ENCODE assay signal across 19 mouse cellular contexts in genomic region chr5:111229671-111230070, GRCm38 (mm10).
DNase-seq lines count a peak whose midpoint lies in the region; ATAC-seq and TF ChIP-seq lines count a peak whose summit lies in the region.
"Had no signal": no experiment of that assay in that cellular context is flagged by ENCODE, and none has a peak within 500 bp of the region (broad histone marks: within the 10 kb centered on the region; RNA-seq: fewer than 3 reads in every experiment).

No protein-coding gene starts in this region.

- DNase-seq in forebrain, postnatal 0 days: no peak
- no peak for DNase-seq in forebrain, embryonic 11.5 days (ENCODE audit: low spot score)
- no peak for DNase-seq in kidney, postnatal 4 days
- DNase-seq in 416B (ENCODE audit: low read depth): peak; percentile 28
- no peak for DNase-seq in cerebellum, adult 11 months
- DNase-seq in layer of hippocampus, adult 2 months (ENCODE audit: low spot score in 2 of 2): no peak
- DNase-seq: cerebellum, postnatal 25 days; gastrocnemius, postnatal 25 days; kidney, postnatal 14 days; layer of hippocampus, postnatal 36 days; liver; right cerebral cortex, postnatal 14 days; thymus, adult 2 months had no signal

- 71% methylated on average over 3 of the region's 3 CpGs for WGBS in forebrain, postnatal 0 days
- 66% methylated on average over 3 of the region's 3 CpGs for WGBS in forebrain, embryonic 11.5 days
- WGBS in kidney, embryonic 15.5 days: 42% methylated on average over 3 of the region's 3 CpGs
- 51% methylated on average over 3 of the region's 3 CpGs for WGBS in hindbrain, embryonic 15.5 days

- H3K4me2 ChIP-seq in forebrain, postnatal 0 days (ENCODE audit: low read depth): no peak overlapping the region
- no peak overlapping the region for H3K4me2 ChIP-seq in forebrain, embryonic 11.5 days (ENCODE audit: low read depth, low read length, severe bottlenecking)
- no peak overlapping the region for H3K4me2 ChIP-seq in kidney, embryonic 15.5 days
- no peak overlapping the region for H3K4me2 ChIP-seq in hindbrain, embryonic 15.5 days
- H3K4me2 ChIP-seq: embryonic facial prominence, embryonic 12.5 days had no signal

- H3K9me3 ChIP-seq in forebrain, postnatal 0 days (ENCODE audit: low read length): no peaks in the 10 kb centered on the region
- no peaks in the 10 kb centered on the region for H3K9me3 ChIP-seq in forebrain, embryonic 11.5 days (ENCODE audit: control insufficient read depth, low read length)
- H3K9me3 ChIP-seq in kidney, embryonic 15.5 days (replicated peaks): no peaks in the 10 kb centered on the region
- H3K9me3 ChIP-seq in hindbrain, embryonic 15.5 days: no peaks in the 10 kb centered on the region
- H3K9me3 ChIP-seq: embryonic facial prominence, embryonic 12.5 days; G1E had no signal

- TF ChIP-seq CTCF in forebrain, postnatal 0 days (IDR thresholded peaks at IDR 0.05; ENCODE audit: low read depth): no peak
- TF ChIP-seq CTCF in layer of hippocampus, adult 2 months (conservative IDR thresholded peaks at IDR 0.05): no peak

- no peak overlapping the region for H3K4me3 ChIP-seq in forebrain, postnatal 0 days (ENCODE audit: low read depth, low read length)
- no peak overlapping the region for H3K4me3 ChIP-seq in forebrain, embryonic 11.5 days (ENCODE audit: low read depth, low read length)
- no peak overlapping the region for H3K4me3 ChIP-seq in kidney, embryonic 15.5 days (replicated peaks)
- no peak overlapping the region for H3K4me3 ChIP-seq in hindbrain, embryonic 15.5 days
- H3K4me3 ChIP-seq in layer of hippocampus, adult 2 months: no peak overlapping the region
- H3K4me3 ChIP-seq: embryonic facial prominence, embryonic 12.5 days had no signal

- H3K36me3 ChIP-seq in forebrain, postnatal 0 days (ENCODE audit: insufficient read depth): peaks cover 63% of the 10 kb centered on the region
- H3K36me3 ChIP-seq in forebrain, embryonic 11.5 days (ENCODE audit: control insufficient read depth, insufficient read depth, low read length): no peaks in the 10 kb centered on the region; the same call in 1 of the 2 replicates
- H3K36me3 ChIP-seq in kidney, embryonic 15.5 days: peaks cover 43% of the 10 kb centered on the region
- peaks cover 9% of the 10 kb centered on the region for H3K36me3 ChIP-seq in hindbrain, embryonic 15.5 days
- H3K36me3 ChIP-seq: G1E had no signal

- no peaks in the 10 kb centered on the region for H3K27me3 ChIP-seq in forebrain, postnatal 0 days (ENCODE audit: insufficient read depth, low read length)
- H3K27me3 ChIP-seq in forebrain, embryonic 11.5 days (ENCODE audit: control insufficient read depth, insufficient read depth, low read length): no peaks in the 10 kb centered on the region
- H3K27me3 ChIP-seq in kidney, embryonic 15.5 days: no peaks in the 10 kb centered on the region
- no peaks in the 10 kb centered on the region for H3K27me3 ChIP-seq in hindbrain, embryonic 15.5 days
- H3K27me3 ChIP-seq: embryonic facial prominence, embryonic 12.5 days had no signal

- ATAC-seq in forebrain, postnatal 0 days: peak; percentile 16; the same call in 1 of the 2 replicates
- no peak for ATAC-seq in forebrain, embryonic 11.5 days (replicated peaks; ENCODE audit: low FRiP score)
- ATAC-seq in kidney, embryonic 15.5 days (replicated peaks; ENCODE audit: low FRiP score): no peak
- no peak for ATAC-seq in hindbrain, embryonic 15.5 days (ENCODE audit: low FRiP score, low read depth)
- ATAC-seq: forebrain, embryonic 16.5 days; lung, postnatal 0 days had no signal

- no peaks in the 10 kb centered on the region for H3K4me1 ChIP-seq in forebrain, postnatal 0 days (ENCODE audit: insufficient read depth)
- peaks cover 15% of the 10 kb centered on the region for H3K4me1 ChIP-seq in forebrain, embryonic 11.5 days (replicated peaks; ENCODE audit: control insufficient read depth, insufficient read depth, low read length)
- H3K4me1 ChIP-seq in kidney, embryonic 15.5 days: peaks cover 76% of the 10 kb centered on the region
- peaks cover 67% of the 10 kb centered on the region for H3K4me1 ChIP-seq in hindbrain, embryonic 15.5 days (replicated peaks)

- no peak overlapping the region for H3K27ac ChIP-seq in forebrain, postnatal 0 days (ENCODE audit: low read depth, low read length)
- no peak overlapping the region for H3K27ac ChIP-seq in forebrain, embryonic 11.5 days (ENCODE audit: low read depth, low read length)
- peak overlapping the region; percentile 90 for H3K27ac ChIP-seq in kidney, embryonic 15.5 days
- H3K27ac ChIP-seq in hindbrain, embryonic 15.5 days (replicated peaks): 0 out of 2 replicates have a peak overlapping the region, but pooled peaks have one; percentile 25
- no peak overlapping the region for H3K27ac ChIP-seq in layer of hippocampus, adult 2 months

- no peak overlapping the region for H3K9ac ChIP-seq in forebrain, postnatal 0 days
- no peak overlapping the region; the same call in 1 of the 2 replicates for H3K9ac ChIP-seq in forebrain, embryonic 11.5 days (ENCODE audit: low read length)
- H3K9ac ChIP-seq in kidney, embryonic 15.5 days: no peak overlapping the region
- no peak overlapping the region for H3K9ac ChIP-seq in hindbrain, embryonic 15.5 days
- H3K9ac ChIP-seq: embryonic facial prominence, embryonic 12.5 days had no signal

Comparison
In these comparisons a context has a peak if more than half of its experiments do, and no peak if none do; other contexts are left out.
1. H3K27ac ChIP-seq: peak in kidney, embryonic 15.5 days (single experiment) and hindbrain, embryonic 15.5 days (single experiment); none in forebrain, postnatal 0 days (single experiment), forebrain, embryonic 11.5 days (single experiment) and layer of hippocampus, adult 2 months (single experiment).